Mouse (Mus musculus): ENCODE measurements around the gene Dctn2. TPM values are rescaled to one million over a fixed set of nuclear protein-coding genes. Genes with fewer than 3 reads are reported as not detected.

The Dctn2 gene
- polyA plus RNA-seq, 1 experiment from 2014 or later, result 286 TPM

DNA sequence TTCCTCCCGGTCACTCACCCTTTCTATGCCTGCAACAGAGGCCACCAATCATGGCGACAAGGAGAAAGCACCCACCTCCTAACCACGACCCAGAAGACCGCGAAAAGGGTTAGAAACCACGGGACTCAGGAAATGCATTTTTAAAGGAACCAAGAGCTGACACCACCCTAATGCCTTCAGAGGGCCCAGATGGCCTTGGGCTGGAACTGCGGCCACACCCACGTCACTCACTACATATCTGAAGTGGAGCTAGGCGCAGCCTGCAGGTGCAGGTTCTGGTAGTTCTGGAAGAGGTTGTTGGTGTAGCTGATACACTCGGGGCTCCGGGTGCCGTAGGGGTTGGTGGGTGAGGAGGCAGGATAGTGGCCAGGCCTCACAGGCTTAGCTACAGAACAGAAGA lies 35.5 kb upstream of the Dctn2 start:
- DNase-seq (ENCODE audit: low spot score) (no peak), ATAC-seq (no peak)
- Histone ChIP-seq H3K9ac (ENCODE audit: low read length) (no peak overlapping the region), H3K4me3 (ENCODE audit: low read depth, low read length) (no peak overlapping the region), H3K36me3 (ENCODE audit: control insufficient read depth, insufficient read depth, low read length) (peaks cover 67% of the 10 kb centered on the region), H3K4me2 (ENCODE audit: low read length) (no peak overlapping the region), H3K27ac (ENCODE audit: low read depth, low read length) (no peak overlapping the region), H3K4me1 (ENCODE audit: control insufficient read depth, insufficient read depth, low read length) (no peaks in the 10 kb centered on the region), H3K9me3 (replicated peaks; ENCODE audit: control insufficient read depth, low read length) (no peaks in the 10 kb centered on the region), H3K27me3 (replicated peaks; ENCODE audit: control insufficient read depth, insufficient read depth, low read length) (no peaks in the 10 kb centered on the region)
- WGBS, result 89% methylated on average over 12 of the region's 12 CpGs

DNA sequence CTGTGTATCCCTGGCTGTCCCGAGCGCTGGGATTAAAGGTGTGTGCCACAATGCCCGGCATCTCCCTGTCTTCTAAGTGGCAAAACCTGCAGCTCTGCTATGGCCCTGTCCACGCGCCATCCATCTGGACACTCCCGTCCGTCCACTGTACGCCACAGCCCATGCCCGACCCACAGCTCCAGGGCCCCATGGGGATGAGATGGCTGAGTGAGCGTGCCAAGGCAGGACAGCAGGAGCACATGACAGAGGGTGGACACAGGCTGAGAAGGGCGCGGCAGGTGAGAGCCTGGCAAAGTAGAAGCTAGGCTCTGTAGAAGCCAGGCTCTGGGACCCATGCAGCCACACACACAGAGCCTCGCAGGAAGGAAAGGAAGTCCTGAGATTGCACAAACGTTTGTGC lies 34.4 kb upstream of the Dctn2 start:
- ATAC-seq, result no peak
- Histone ChIP-seq H3K9ac (ENCODE audit: low read length) (no peak overlapping the region), H3K4me2 (ENCODE audit: low read length) (no peak overlapping the region), H3K4me3 (ENCODE audit: low read depth, low read length) (no peak overlapping the region), H3K9me3 (replicated peaks; ENCODE audit: control insufficient read depth, low read length) (no peaks in the 10 kb centered on the region), H3K27ac (ENCODE audit: low read depth, low read length) (no peak overlapping the region), H3K27me3 (replicated peaks; ENCODE audit: control insufficient read depth, insufficient read depth, low read length) (no peaks in the 10 kb centered on the region), H3K36me3 (ENCODE audit: control insufficient read depth, insufficient read depth, low read length) (peaks cover 76% of the 10 kb centered on the region), H3K4me1 (ENCODE audit: control insufficient read depth, insufficient read depth, low read length) (no peaks in the 10 kb centered on the region)
- 88% methylated on average over 14 of the region's 14 CpGs for WGBS
- no peak for DNase-seq (ENCODE audit: low spot score)

GRCm38 (mm10) chr10:127233141-127233540 lies 33.0 kb upstream of the Dctn2 start:
- Histone ChIP-seq H3K9ac (ENCODE audit: low read length) (no peak overlapping the region), H3K27ac (ENCODE audit: low read depth, low read length) (no peak overlapping the region), H3K27me3 (replicated peaks; ENCODE audit: control insufficient read depth, insufficient read depth, low read length) (no peaks in the 10 kb centered on the region), H3K4me3 (ENCODE audit: low read depth, low read length) (no peak overlapping the region), H3K36me3 (ENCODE audit: control insufficient read depth, insufficient read depth, low read length) (peaks cover 79% of the 10 kb centered on the region), H3K4me2 (ENCODE audit: low read length) (no peak overlapping the region), H3K4me1 (ENCODE audit: control insufficient read depth, insufficient read depth, low read length) (no peaks in the 10 kb centered on the region), H3K9me3 (replicated peaks; ENCODE audit: control insufficient read depth, low read length) (no peaks in the 10 kb centered on the region)
- WGBS, result 82% methylated on average over 9 of the region's 9 CpGs
- DNase-seq (ENCODE audit: low spot score) (no peak), ATAC-seq (no peak)

- no peak overlapping the region for H3K9ac ChIP-seq (ENCODE audit: low read length)
- no peaks in the 10 kb centered on the region for H3K27me3 ChIP-seq (replicated peaks; ENCODE audit: control insufficient read depth, insufficient read depth, low read length)
- no peaks in the 10 kb centered on the region for H3K4me1 ChIP-seq (ENCODE audit: control insufficient read depth, insufficient read depth, low read length)
- DNase-seq (ENCODE audit: low spot score), result no peak
- no peak overlapping the region for H3K27ac ChIP-seq (ENCODE audit: low read depth, low read length)
- H3K4me3 ChIP-seq (ENCODE audit: low read depth, low read length), result no peak overlapping the region
- H3K4me2 ChIP-seq (ENCODE audit: low read length), result no peak overlapping the region
- 51% methylated on average over 9 of the region's 9 CpGs for WGBS
- no peaks in the 10 kb centered on the region for H3K9me3 ChIP-seq (replicated peaks; ENCODE audit: control insufficient read depth, low read length)
- no peak for ATAC-seq
- peaks cover 80% of the 10 kb centered on the region for H3K36me3 ChIP-seq (ENCODE audit: control insufficient read depth, insufficient read depth, low read length)
Measured at GRCm38 (mm10) chr10:127236541-127236940, 29.6 kb upstream of the Dctn2 start.

- no peak overlapping the region for H3K9ac ChIP-seq (ENCODE audit: low read length)
- ATAC-seq (no peak), DNase-seq (ENCODE audit: low spot score) (no peak)
- H3K9me3 ChIP-seq (replicated peaks; ENCODE audit: control insufficient read depth, low read length), result no peaks in the 10 kb centered on the region
- no peak overlapping the region for H3K27ac ChIP-seq (ENCODE audit: low read depth, low read length)
- no peaks in the 10 kb centered on the region for H3K4me1 ChIP-seq (ENCODE audit: control insufficient read depth, insufficient read depth, low read length)
- H3K27me3 ChIP-seq (replicated peaks; ENCODE audit: control insufficient read depth, insufficient read depth, low read length), result no peaks in the 10 kb centered on the region
- WGBS, result 74% methylated on average over 18 of the region's 18 CpGs
- no peak overlapping the region for H3K4me2 ChIP-seq (ENCODE audit: low read length)
- peaks cover 81% of the 10 kb centered on the region for H3K36me3 ChIP-seq (ENCODE audit: control insufficient read depth, insufficient read depth, low read length)
- no peak overlapping the region for H3K4me3 ChIP-seq (ENCODE audit: low read depth, low read length)
Measured at GRCm38 (mm10) chr10:127238241-127238824, 27.8 kb upstream of the Dctn2 start.

- no peaks in the 10 kb centered on the region for H3K9me3 ChIP-seq (replicated peaks; ENCODE audit: control insufficient read depth, low read length)
- H3K4me1 ChIP-seq (ENCODE audit: control insufficient read depth, insufficient read depth, low read length), result no peaks in the 10 kb centered on the region
- no peak overlapping the region for H3K4me2 ChIP-seq (ENCODE audit: low read length)
- H3K36me3 ChIP-seq (ENCODE audit: control insufficient read depth, insufficient read depth, low read length), result peaks cover 28% of the 10 kb centered on the region
- DNase-seq (ENCODE audit: low spot score) (no peak), ATAC-seq (no peak)
- H3K27ac ChIP-seq (ENCODE audit: low read depth, low read length), result no peak overlapping the region
- no peak overlapping the region for H3K4me3 ChIP-seq (ENCODE audit: low read depth, low read length)
- H3K9ac ChIP-seq (ENCODE audit: low read length), result no peak overlapping the region
- whole genome bisulfite sequencing, result 88% methylated on average over 5 of the region's 5 CpGs
- no peaks in the 10 kb centered on the region for H3K27me3 ChIP-seq (replicated peaks; ENCODE audit: control insufficient read depth, insufficient read depth, low read length)
Measured at GRCm38 (mm10) chr10:127250810-127251209, 15.4 kb upstream of the Dctn2 start.

- Histone ChIP-seq H3K4me2 (ENCODE audit: low read length) (peak overlapping the region; percentile 26; the same call in 1 of the 2 replicates), H3K27me3 (replicated peaks; ENCODE audit: control insufficient read depth, insufficient read depth, low read length) (no peaks in the 10 kb centered on the region), H3K9ac (ENCODE audit: low read length) (no peak overlapping the region), H3K4me3 (ENCODE audit: low read depth, low read length) (peak overlapping the region; percentile 4; the same call in 1 of the 2 replicates), H3K9me3 (replicated peaks; ENCODE audit: control insufficient read depth, low read length) (no peaks in the 10 kb centered on the region), H3K36me3 (ENCODE audit: control insufficient read depth, insufficient read depth, low read length) (no peaks in the 10 kb centered on the region), H3K4me1 (ENCODE audit: control insufficient read depth, insufficient read depth, low read length) (peaks cover 3% of the 10 kb centered on the region), H3K27ac (ENCODE audit: low read depth, low read length) (no peak overlapping the region)
- 21% methylated on average over 14 of the region's 14 CpGs for WGBS
- ATAC-seq (peak; percentile 77), DNase-seq (ENCODE audit: low spot score) (peak; percentile 81)
Measured at GRCm38 (mm10) chr10:127255625-127256345, 10.4 kb upstream of the Dctn2 start.

- Histone ChIP-seq H3K4me1 (ENCODE audit: control insufficient read depth, insufficient read depth, low read length) (peaks cover 11% of the 10 kb centered on the region), H3K9ac (ENCODE audit: low read length) (no peak overlapping the region)
Measured at GRCm38 (mm10) chr10:127257790-127258189, 8.4 kb upstream of the Dctn2 start.

DNA sequence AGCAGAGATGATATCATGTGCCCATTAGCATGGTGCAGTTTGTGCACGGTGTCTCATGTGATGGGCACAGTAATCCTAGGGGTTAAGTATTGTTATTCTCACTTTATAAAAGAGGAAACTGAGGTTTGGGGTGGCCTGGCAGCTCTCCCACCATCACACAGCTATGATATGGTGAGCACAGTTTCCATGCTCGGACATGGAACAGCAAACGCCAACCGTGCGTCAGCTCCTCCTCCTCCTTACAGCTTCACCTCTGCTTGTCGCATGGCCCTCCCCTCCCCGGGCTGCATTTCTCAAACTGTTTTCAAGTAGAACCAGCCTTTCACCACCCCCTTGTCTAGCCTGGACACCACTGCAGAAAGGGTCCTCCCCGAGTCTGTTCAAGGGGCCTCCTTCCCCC lies 7.7 kb upstream of the Dctn2 start:
- no peak for ATAC-seq

More at GRCm38 (mm10) chr10:127257790-127258189, 8.4 kb upstream of the Dctn2 start:
- no peak overlapping the region for H3K27ac ChIP-seq (ENCODE audit: low read depth, low read length)
- no peak for DNase-seq (ENCODE audit: low spot score)
- ATAC-seq, result no peak
- H3K4me2 ChIP-seq (ENCODE audit: low read length), result no peak overlapping the region
- H3K9me3 ChIP-seq (replicated peaks; ENCODE audit: control insufficient read depth, low read length), result no peaks in the 10 kb centered on the region
- no peaks in the 10 kb centered on the region for H3K36me3 ChIP-seq (ENCODE audit: control insufficient read depth, insufficient read depth, low read length)
- H3K27me3 ChIP-seq (replicated peaks; ENCODE audit: control insufficient read depth, insufficient read depth, low read length), result no peaks in the 10 kb centered on the region
- 83% methylated on average over 6 of the region's 6 CpGs for WGBS
- no peak overlapping the region for H3K4me3 ChIP-seq (ENCODE audit: low read depth, low read length)

More for the DNA sequence above, 7.7 kb upstream of the Dctn2 start:
- Histone ChIP-seq H3K4me3 (ENCODE audit: low read depth, low read length) (no peak overlapping the region), H3K27ac (ENCODE audit: low read depth, low read length) (no peak overlapping the region), H3K27me3 (replicated peaks; ENCODE audit: control insufficient read depth, insufficient read depth, low read length) (no peaks in the 10 kb centered on the region), H3K4me2 (ENCODE audit: low read length) (no peak overlapping the region), H3K9ac (ENCODE audit: low read length) (no peak overlapping the region), H3K36me3 (ENCODE audit: control insufficient read depth, insufficient read depth, low read length) (no peaks in the 10 kb centered on the region), H3K9me3 (replicated peaks; ENCODE audit: control insufficient read depth, low read length) (no peaks in the 10 kb centered on the region), H3K4me1 (ENCODE audit: control insufficient read depth, insufficient read depth, low read length) (peaks cover 14% of the 10 kb centered on the region)
- WGBS, result 88% methylated on average over 8 of the region's 8 CpGs
- no peak for DNase-seq (ENCODE audit: low spot score)
